Mouse (Mus musculus): ENCODE measurements around the gene Rgcc. TPM values are rescaled to one million over a fixed set of nuclear protein-coding genes. Genes with fewer than 3 reads are reported as not detected.

The Rgcc gene
- polyA plus RNA-seq, 1 experiment from 2014 or later: 54.8 TPM

- Histone ChIP-seq H3K36me3 (ENCODE audit: control insufficient read depth, insufficient read depth) (no peaks in the 10 kb centered on the region), H3K9me3 (ENCODE audit: control insufficient read depth) (no peaks in the 10 kb centered on the region), H3K4me3 (ENCODE audit: low read depth, low read length) (no peak overlapping the region), H3K27ac (ENCODE audit: low read depth, low read length) (no peak overlapping the region), H3K4me2 (replicated peaks; ENCODE audit: low read depth) (no peak overlapping the region), H3K27me3 (replicated peaks; ENCODE audit: control insufficient read depth, insufficient read depth, low read length) (no peaks in the 10 kb centered on the region), H3K9ac (ENCODE audit: low read depth, low read length) (no peak overlapping the region), H3K4me1 (replicated peaks; ENCODE audit: control insufficient read depth, insufficient read depth, low read length) (no peaks in the 10 kb centered on the region)
- 95% methylated on average over 3 of the region's 3 CpGs for WGBS
- TF ChIP-seq CTCF (IDR thresholded peaks at IDR 0.05; ENCODE audit: low read depth): no peak
- no peak for ATAC-seq
These were observed 29.2 kb downstream of the Rgcc start for GRCm38 (mm10) chr14:79272188-79272694.

GRCm38 (mm10) chr14:79269551-79269950 is 31.9 kb downstream of the Rgcc start:
- no peak overlapping the region for H3K9ac ChIP-seq (ENCODE audit: low read depth, low read length)
- no peak overlapping the region for H3K4me2 ChIP-seq (replicated peaks; ENCODE audit: low read depth)
- H3K4me1 ChIP-seq (replicated peaks; ENCODE audit: control insufficient read depth, insufficient read depth, low read length): no peaks in the 10 kb centered on the region
- WGBS: 83% methylated on average over 1 of the region's 1 CpGs
- no peak overlapping the region for H3K4me3 ChIP-seq (ENCODE audit: low read depth, low read length)
- H3K36me3 ChIP-seq (ENCODE audit: control insufficient read depth, insufficient read depth): no peaks in the 10 kb centered on the region
- no peaks in the 10 kb centered on the region for H3K9me3 ChIP-seq (ENCODE audit: control insufficient read depth)
- H3K27ac ChIP-seq (ENCODE audit: low read depth, low read length): no peak overlapping the region
- 0 out of 2 replicates have a peak, but pooled peaks have one; percentile 36 for ATAC-seq
- H3K27me3 ChIP-seq (replicated peaks; ENCODE audit: control insufficient read depth, insufficient read depth, low read length): no peaks in the 10 kb centered on the region
- TF ChIP-seq CTCF (IDR thresholded peaks at IDR 0.05; ENCODE audit: low read depth): no peak

GRCm38 (mm10) chr14:79267878-79268277 is 33.6 kb downstream of the Rgcc start:
- H3K9me3 ChIP-seq (ENCODE audit: control insufficient read depth): no peaks in the 10 kb centered on the region
- H3K4me1 ChIP-seq (replicated peaks; ENCODE audit: control insufficient read depth, insufficient read depth, low read length): no peaks in the 10 kb centered on the region
- 92% methylated on average over 10 of the region's 10 CpGs for WGBS
- no peak for TF ChIP-seq CTCF (IDR thresholded peaks at IDR 0.05; ENCODE audit: low read depth)
- no peaks in the 10 kb centered on the region for H3K27me3 ChIP-seq (replicated peaks; ENCODE audit: control insufficient read depth, insufficient read depth, low read length)
- H3K4me2 ChIP-seq (replicated peaks; ENCODE audit: low read depth): no peak overlapping the region
- H3K9ac ChIP-seq (ENCODE audit: low read depth, low read length): no peak overlapping the region
- ATAC-seq: no peak
- H3K27ac ChIP-seq (ENCODE audit: low read depth, low read length): no peak overlapping the region
- no peaks in the 10 kb centered on the region for H3K36me3 ChIP-seq (ENCODE audit: control insufficient read depth, insufficient read depth)
- no peak overlapping the region for H3K4me3 ChIP-seq (ENCODE audit: low read depth, low read length)

GRCm38 (mm10) chr14:79267382-79267781 is 34.1 kb downstream of the Rgcc start:
- Histone ChIP-seq H3K4me3 (ENCODE audit: low read depth, low read length) (no peak overlapping the region), H3K9ac (ENCODE audit: low read depth, low read length) (no peak overlapping the region), H3K27me3 (replicated peaks; ENCODE audit: control insufficient read depth, insufficient read depth, low read length) (no peaks in the 10 kb centered on the region), H3K4me2 (replicated peaks; ENCODE audit: low read depth) (no peak overlapping the region), H3K36me3 (ENCODE audit: control insufficient read depth, insufficient read depth) (no peaks in the 10 kb centered on the region), H3K4me1 (replicated peaks; ENCODE audit: control insufficient read depth, insufficient read depth, low read length) (no peaks in the 10 kb centered on the region), H3K27ac (ENCODE audit: low read depth, low read length) (no peak overlapping the region), H3K9me3 (ENCODE audit: control insufficient read depth) (no peaks in the 10 kb centered on the region)
- WGBS: 70% methylated on average over 1 of the region's 1 CpGs
- no peak for ATAC-seq
- TF ChIP-seq CTCF (IDR thresholded peaks at IDR 0.05; ENCODE audit: low read depth): no peak

GRCm38 (mm10) chr14:79266408-79266807 is 35.0 kb downstream of the Rgcc start:
- no peak overlapping the region for H3K9ac ChIP-seq (ENCODE audit: low read depth, low read length)
- no peak overlapping the region for H3K4me2 ChIP-seq (replicated peaks; ENCODE audit: low read depth)
- no peak for ATAC-seq
- H3K4me3 ChIP-seq (ENCODE audit: low read depth, low read length): no peak overlapping the region
- H3K4me1 ChIP-seq (replicated peaks; ENCODE audit: control insufficient read depth, insufficient read depth, low read length): no peaks in the 10 kb centered on the region
- H3K9me3 ChIP-seq (ENCODE audit: control insufficient read depth): no peaks in the 10 kb centered on the region
- no peaks in the 10 kb centered on the region for H3K36me3 ChIP-seq (ENCODE audit: control insufficient read depth, insufficient read depth)
- no peaks in the 10 kb centered on the region for H3K27me3 ChIP-seq (replicated peaks; ENCODE audit: control insufficient read depth, insufficient read depth, low read length)
- no peak overlapping the region for H3K27ac ChIP-seq (ENCODE audit: low read depth, low read length)
- no peak for TF ChIP-seq CTCF (IDR thresholded peaks at IDR 0.05; ENCODE audit: low read depth)

GRCm38 (mm10) chr14:79265738-79266137 is 35.7 kb downstream of the Rgcc start:
- H3K36me3 ChIP-seq (ENCODE audit: control insufficient read depth, insufficient read depth): no peaks in the 10 kb centered on the region
- no peak overlapping the region for H3K27ac ChIP-seq (ENCODE audit: low read depth, low read length)
- no peaks in the 10 kb centered on the region for H3K27me3 ChIP-seq (replicated peaks; ENCODE audit: control insufficient read depth, insufficient read depth, low read length)
- no peak overlapping the region for H3K9ac ChIP-seq (ENCODE audit: low read depth, low read length)
- H3K4me2 ChIP-seq (replicated peaks; ENCODE audit: low read depth): no peak overlapping the region
- WGBS: 92% methylated on average over 6 of the region's 6 CpGs
- H3K9me3 ChIP-seq (ENCODE audit: control insufficient read depth): no peaks in the 10 kb centered on the region
- no peak overlapping the region for H3K4me3 ChIP-seq (ENCODE audit: low read depth, low read length)
- TF ChIP-seq CTCF (IDR thresholded peaks at IDR 0.05; ENCODE audit: low read depth): no peak
- ATAC-seq: no peak
- no peaks in the 10 kb centered on the region for H3K4me1 ChIP-seq (replicated peaks; ENCODE audit: control insufficient read depth, insufficient read depth, low read length)

- Histone ChIP-seq H3K4me1 (replicated peaks; ENCODE audit: control insufficient read depth, insufficient read depth, low read length) (no peaks in the 10 kb centered on the region), H3K4me3 (ENCODE audit: low read depth, low read length) (no peak overlapping the region), H3K4me2 (replicated peaks; ENCODE audit: low read depth) (no peak overlapping the region), H3K9ac (ENCODE audit: low read depth, low read length) (no peak overlapping the region), H3K9me3 (ENCODE audit: control insufficient read depth) (no peaks in the 10 kb centered on the region), H3K27ac (ENCODE audit: low read depth, low read length) (no peak overlapping the region), H3K36me3 (ENCODE audit: control insufficient read depth, insufficient read depth) (no peaks in the 10 kb centered on the region), H3K27me3 (replicated peaks; ENCODE audit: control insufficient read depth, insufficient read depth, low read length) (no peaks in the 10 kb centered on the region)
- no peak for TF ChIP-seq CTCF (IDR thresholded peaks at IDR 0.05; ENCODE audit: low read depth)
- WGBS: 65% methylated on average over 3 of the region's 3 CpGs
- no peak for ATAC-seq
These were observed 38.1 kb downstream of the Rgcc start for GRCm38 (mm10) chr14:79263321-79263720.

All from intestine, postnatal 0 days (tissue).